Mouse (Mus musculus) kidney, postnatal 0 days (tissue): ENCODE measurements around the gene Slc25a42. TPM values are rescaled to one million over a fixed set of nuclear protein-coding genes. Genes with fewer than 3 reads are reported as not detected.

ENCODE experiments used
- ATAC-seq: fragments of 200-750 bp; cut with Nextera tagmentation; replicated peaks from 2 replicates; pipeline ENCODE4 v1.8.0; 2017; ENCODE audit warnings: low read depth, moderate number of reproducible peaks, moderate TSS enrichment, moderate library complexity; ENCODE audit not compliant: low FRiP score
- DNase-seq: peaks from one replicate; pipeline ENCODE4 v3.0.0-alpha.2; 2016; ENCODE audit warnings: low spot score
- H3K27ac ChIP-seq: fragments of 300-500 bp; sonication (generic); 2 replicates; pipeline ENCODE4 v1.5.1; 2014; ENCODE audit warnings: mild to moderate bottlenecking
- H3K27me3 ChIP-seq: fragments of 300-500 bp; sonication (generic); 2 replicates; pipeline ENCODE4 v1.6.1; 2014; ENCODE audit warnings: low read length, mixed read lengths; ENCODE audit not compliant: insufficient read depth
- H3K36me3 ChIP-seq: fragments of 300-500 bp; sonication (generic); 2 replicates; pipeline ENCODE4 v1.6.1; 2014; ENCODE audit warnings: low read length, mixed read lengths; ENCODE audit not compliant: insufficient read depth
- H3K4me1 ChIP-seq: fragments of 300-500 bp; sonication (generic); replicated peaks from 2 replicates; pipeline ENCODE4 v1.6.1; 2014; ENCODE audit warnings: antibody characterized with exemption, low read length, mixed read lengths; ENCODE audit not compliant: insufficient read depth
- H3K4me2 ChIP-seq: fragments of 300-500 bp; sonication (generic); 2 replicates; pipeline ENCODE4 v1.6.1; 2014; ENCODE audit warnings: mild to moderate bottlenecking, low read length, moderate library complexity, mixed read lengths
- H3K4me3 ChIP-seq: fragments of 300-500 bp; sonication (generic); replicated peaks from 2 replicates; pipeline ENCODE4 v1.5.1; 2014; ENCODE audit warnings: low read depth, low read length
- H3K9ac ChIP-seq: fragments of 300-500 bp; sonication (generic); 2 replicates; pipeline ENCODE4 v1.6.1; 2014; ENCODE audit warnings: low read depth, low read length
- H3K9me3 ChIP-seq: fragments of 300-500 bp; sonication (generic); replicated peaks from 2 replicates; pipeline ENCODE4 v1.6.1; 2016; ENCODE audit warnings: low read length, inconsistent platforms, mixed read lengths
- CTCF ChIP-seq: IDR thresholded peaks from 2 replicates; pipeline ENCODE4 v1.5.1; 2016; ENCODE audit warnings: antibody characterized with exemption, low read depth, mild to moderate bottlenecking, moderate library complexity
- WGBS: fragments of 180-500 bp; shearing (Covaris S2); extraction: QIAGEN DNeasy Blood & Tissue Kit; methylation state at CpG from one replicate; pipeline ENCODE4 v1.1.7; 2014; 5-methylcytosine and 5-hydroxymethylcytosine counted together
- polyA plus RNA-seq: library from polyadenylated mRNA; unstranded; fragments of >200 nt; fragmentation: Nextera tagmentation; extraction: Ambion mirVana; gene quantifications from 2 replicates; pipeline ENCODE4 v1.2.1, GENCODE M21; 2015

The Slc25a42 gene
- polyA plus RNA-seq, 1 experiment from 2014 or later = 5.6 TPM

DNA sequence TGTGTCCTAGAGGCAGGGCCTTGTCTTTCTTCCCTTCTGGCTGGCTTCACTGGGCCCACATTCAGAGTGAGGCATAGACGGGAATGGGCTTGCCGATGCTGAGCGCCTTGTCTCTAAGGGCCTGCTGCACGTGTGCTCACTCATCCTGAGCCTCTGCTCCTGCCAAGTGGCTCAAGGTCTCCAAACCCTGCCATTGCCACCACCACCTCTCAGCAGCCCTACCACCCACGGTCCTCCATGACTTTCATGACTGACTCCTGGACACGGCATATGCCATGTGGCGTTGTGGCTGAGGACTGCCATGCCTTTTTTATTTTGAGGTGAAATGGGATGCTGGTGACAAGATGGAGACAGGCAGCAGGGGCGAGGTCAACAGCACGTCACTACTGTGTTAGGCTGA is 18.7 kb upstream of the Slc25a42 start:
- ATAC-seq (no peak), DNase-seq (no peak)
- TF ChIP-seq CTCF = no peak
- no peak overlapping the region for H3K27ac ChIP-seq
- no peaks in the 10 kb centered on the region; the same call in 1 of the 2 replicates for H3K4me1 ChIP-seq
- 90% methylated on average over 9 of the region's 9 CpGs for WGBS
- H3K4me3 ChIP-seq = no peak overlapping the region
- H3K9me3 ChIP-seq = no peaks in the 10 kb centered on the region
- H3K36me3 ChIP-seq = peaks cover 11% of the 10 kb centered on the region; the same call in 1 of the 2 replicates
- H3K4me2 ChIP-seq = no peak overlapping the region
- H3K9ac ChIP-seq = no peak overlapping the region
- H3K27me3 ChIP-seq = no peaks in the 10 kb centered on the region

GRCm38 (mm10) chr8:70227997-70228396 is 15.9 kb upstream of the Slc25a42 start:
- Histone ChIP-seq H3K27ac (no peak overlapping the region), H3K9me3 (no peaks in the 10 kb centered on the region), H3K4me2 (no peak overlapping the region), H3K36me3 (peaks cover 23% of the 10 kb centered on the region), H3K4me1 (no peaks in the 10 kb centered on the region), H3K27me3 (no peaks in the 10 kb centered on the region), H3K4me3 (no peak overlapping the region), H3K9ac (no peak overlapping the region)
- WGBS = 79% methylated on average over 4 of the region's 4 CpGs
- no peak for TF ChIP-seq CTCF
- DNase-seq (no peak), ATAC-seq (no peak)

- 46% methylated on average over 6 of the region's 6 CpGs for WGBS
Observed at GRCm38 (mm10) chr8:70223341-70223740, 11.2 kb upstream of the Slc25a42 start.

GRCm38 (mm10) chr8:70222041-70222440 is 9.9 kb upstream of the Slc25a42 start:
- H3K27ac ChIP-seq = no peak overlapping the region
- no peaks in the 10 kb centered on the region for H3K27me3 ChIP-seq
- ATAC-seq (no peak), DNase-seq (no peak)
- H3K36me3 ChIP-seq = peaks cover 12% of the 10 kb centered on the region; the same call in 1 of the 2 replicates
- no peaks in the 10 kb centered on the region for H3K4me1 ChIP-seq
- H3K9ac ChIP-seq = no peak overlapping the region
- no peak overlapping the region for H3K4me3 ChIP-seq
- WGBS = 90% methylated on average over 12 of the region's 12 CpGs
- no peak overlapping the region for H3K4me2 ChIP-seq
- TF ChIP-seq CTCF = no peak
- no peaks in the 10 kb centered on the region for H3K9me3 ChIP-seq

More at GRCm38 (mm10) chr8:70223341-70223740, 11.2 kb upstream of the Slc25a42 start:
- peak; percentile 44 for DNase-seq
- no peak overlapping the region for H3K27ac ChIP-seq
- no peak overlapping the region for H3K4me2 ChIP-seq
- peak; percentile 41; the same call in 1 of the 2 replicates for ATAC-seq
- peaks cover 12% of the 10 kb centered on the region; the same call in 1 of the 2 replicates for H3K36me3 ChIP-seq
- H3K4me1 ChIP-seq = no peaks in the 10 kb centered on the region
- H3K9ac ChIP-seq = no peak overlapping the region
- peak; percentile 70 for TF ChIP-seq CTCF
- no peaks in the 10 kb centered on the region for H3K9me3 ChIP-seq
- no peaks in the 10 kb centered on the region for H3K27me3 ChIP-seq
- no peak overlapping the region for H3K4me3 ChIP-seq

- H3K9ac ChIP-seq = no peak overlapping the region
- TF ChIP-seq CTCF = no peak
- H3K9me3 ChIP-seq = no peaks in the 10 kb centered on the region
- DNase-seq (no peak), ATAC-seq (no peak)
- 90% methylated on average over 3 of the region's 3 CpGs for WGBS
- H3K4me3 ChIP-seq = no peak overlapping the region
- H3K36me3 ChIP-seq = peaks cover 12% of the 10 kb centered on the region; the same call in 1 of the 2 replicates
- H3K27me3 ChIP-seq = no peaks in the 10 kb centered on the region
- H3K27ac ChIP-seq = no peak overlapping the region
- H3K4me1 ChIP-seq = no peaks in the 10 kb centered on the region
- H3K4me2 ChIP-seq = no peak overlapping the region
Observed at GRCm38 (mm10) chr8:70220911-70221310, 8.8 kb upstream of the Slc25a42 start.

GRCm38 (mm10) chr8:70220236-70220840 is 8.2 kb upstream of the Slc25a42 start:
- 60% methylated on average over 8 of the region's 8 CpGs for WGBS
- H3K4me1 ChIP-seq = no peaks in the 10 kb centered on the region
- H3K4me3 ChIP-seq = no peak overlapping the region
- TF ChIP-seq CTCF = no peak
- no peak overlapping the region for H3K4me2 ChIP-seq
- no peaks in the 10 kb centered on the region for H3K27me3 ChIP-seq
- peaks cover 12% of the 10 kb centered on the region; the same call in 1 of the 2 replicates for H3K36me3 ChIP-seq
- H3K27ac ChIP-seq = no peak overlapping the region
- H3K9ac ChIP-seq = no peak overlapping the region
- no peak for DNase-seq
- no peak; the same call in 1 of the 2 replicates for ATAC-seq
- H3K9me3 ChIP-seq = no peaks in the 10 kb centered on the region
